Mouse (Mus musculus) embryonic facial prominence, embryonic 14.5 days (tissue): ENCODE data around the gene Fnip1. TPM values are rescaled to one million over a fixed set of nuclear protein-coding genes. Genes with fewer than 3 reads are reported as not detected.

Experiments used
- ATAC-seq: fragments of 200-750 bp; cut with Nextera tagmentation; 2 replicates; pipeline ENCODE4 v1.8.0; 2017; ENCODE audit warnings: low read depth, moderate number of reproducible peaks, moderate TSS enrichment
- DNase-seq: peaks from one replicate; pipeline ENCODE4 v3.0.0-alpha.2; 2015; ENCODE audit warnings: low spot score
- H3K27ac ChIP-seq: fragments of 300-500 bp; sonication (generic); replicated peaks from 2 replicates; pipeline ENCODE4 v1.5.1; 2014; ENCODE audit warnings: low read depth, mild to moderate bottlenecking, low read length, moderate library complexity
- H3K27me3 ChIP-seq: fragments of 300-500 bp; sonication (generic); replicated peaks from 2 replicates; pipeline ENCODE4 v1.6.1; 2014; ENCODE audit warnings: low read length; ENCODE audit not compliant: control insufficient read depth, insufficient read depth
- H3K36me3 ChIP-seq: fragments of 300-500 bp; sonication (generic); 2 replicates; pipeline ENCODE4 v1.6.1; 2014; ENCODE audit warnings: low read length, mixed read lengths; ENCODE audit not compliant: control insufficient read depth, insufficient read depth
- H3K4me1 ChIP-seq: fragments of 300-500 bp; sonication (generic); 2 replicates; pipeline ENCODE4 v1.6.1; 2014; ENCODE audit warnings: antibody characterized with exemption, low read length; ENCODE audit not compliant: control insufficient read depth, insufficient read depth
- H3K4me2 ChIP-seq: fragments of 300-500 bp; sonication (generic); 2 replicates; pipeline ENCODE4 v1.6.1; 2014; ENCODE audit warnings: low read depth, mild to moderate bottlenecking, low read length, moderate library complexity, mixed read lengths
- H3K4me3 ChIP-seq: fragments of 300-500 bp; sonication (generic); 2 replicates; pipeline ENCODE4 v1.5.1; 2014; ENCODE audit warnings: low read depth, mild to moderate bottlenecking, low read length
- H3K9ac ChIP-seq: fragments of 300-500 bp; sonication (generic); 2 replicates; pipeline ENCODE4 v1.6.1; 2014; ENCODE audit warnings: low read depth, mild to moderate bottlenecking, low read length, moderate library complexity, mixed read lengths
- H3K9me3 ChIP-seq: fragments of 300-500 bp; sonication (generic); 2 replicates; pipeline ENCODE4 v1.6.1; 2016; ENCODE audit warnings: low read length; ENCODE audit not compliant: control insufficient read depth
- WGBS: fragments of 180-500 bp; shearing (Covaris S2); extraction: QIAGEN DNeasy Blood & Tissue Kit; methylation state at CpG from one replicate; pipeline ENCODE4 v1.1.7; 2014; 5-methylcytosine and 5-hydroxymethylcytosine counted together
- polyA plus RNA-seq: library from polyadenylated mRNA; unstranded; fragments of >200 nt; fragmentation: Nextera tagmentation; extraction: Ambion mirVana; gene quantifications from 2 replicates; pipeline ENCODE4 v1.2.1, GENCODE M21; 2014

Fnip1 gene
- polyA plus RNA-seq, 1 experiment from 2014 or later = 14.7 TPM

DNA sequence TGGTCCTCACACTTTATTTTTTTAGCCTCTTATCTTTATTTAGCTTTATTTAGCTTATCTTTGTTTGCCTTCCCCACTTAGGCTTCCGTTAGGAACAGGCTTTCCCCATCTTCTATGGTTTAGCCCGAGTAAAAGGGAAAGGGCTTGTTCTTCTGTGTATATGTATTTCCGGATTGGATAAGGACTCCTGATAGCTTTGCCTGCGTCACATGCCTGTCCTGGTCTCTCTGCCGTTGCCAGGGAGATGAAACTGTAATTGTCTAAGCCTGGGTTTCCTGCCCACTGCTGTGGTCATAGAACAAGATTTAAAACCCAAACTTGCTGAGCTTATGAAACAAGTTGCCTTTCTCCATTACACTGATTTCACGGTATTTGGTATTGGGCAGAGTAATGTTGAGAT lies 25.0 kb upstream of the Fnip1 start:
- Histone ChIP-seq H3K9ac (no peak overlapping the region), H3K27me3 (no peaks in the 10 kb centered on the region), H3K27ac (no peak overlapping the region), H3K4me3 (no peak overlapping the region), H3K4me2 (no peak overlapping the region), H3K9me3 (no peaks in the 10 kb centered on the region), H3K4me1 (no peaks in the 10 kb centered on the region), H3K36me3 (no peaks in the 10 kb centered on the region)
- WGBS = 40% methylated on average over 6 of the region's 6 CpGs
- DNase-seq = peak; percentile 67
- 0 out of 2 replicates have a peak, but pooled peaks have one; percentile 33 for ATAC-seq

DNA sequence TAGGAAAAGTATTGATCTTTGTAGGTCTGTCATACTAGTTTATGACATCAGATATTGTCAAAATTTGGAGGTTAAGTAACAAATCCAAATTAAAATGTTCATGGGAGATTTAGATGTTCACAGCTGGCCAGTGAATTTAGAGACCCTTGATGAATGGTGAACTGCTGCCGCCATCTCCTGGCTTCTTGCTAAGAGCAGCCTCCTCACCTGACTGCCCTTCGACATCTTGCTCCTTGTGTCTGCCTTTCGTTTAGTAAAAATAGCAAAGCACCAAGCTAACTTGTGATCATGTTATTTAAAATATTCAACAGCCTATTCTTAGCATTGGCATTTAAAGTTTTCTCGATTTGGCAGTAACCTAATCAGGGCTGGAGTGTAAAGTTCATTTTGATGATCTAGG lies 15.0 kb upstream of the Fnip1 start:
- 70% methylated on average over 4 of the region's 4 CpGs for WGBS

DNA sequence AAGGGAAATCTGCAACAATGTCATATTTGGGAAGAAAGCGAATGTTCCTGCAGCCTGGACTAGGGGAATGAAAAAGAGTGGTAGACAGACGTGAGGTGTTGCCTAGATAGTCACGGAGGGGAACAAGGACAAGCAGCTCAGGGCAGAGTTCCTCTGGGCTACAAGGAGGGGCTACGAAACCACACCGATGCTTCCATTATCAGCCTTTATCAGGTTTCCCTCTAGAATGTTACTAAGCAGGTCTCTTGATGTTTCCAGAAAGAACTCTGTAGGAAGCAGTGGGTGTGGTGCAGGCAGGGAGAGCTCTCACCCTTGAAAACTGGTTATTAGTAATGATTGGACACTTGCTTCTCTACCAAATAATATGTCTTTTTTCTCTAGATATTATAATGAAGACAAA lies 11.7 kb upstream of the Fnip1 start:
- DNase-seq (no peak), ATAC-seq (no peak)
- H3K4me3 ChIP-seq = no peak overlapping the region
- H3K4me2 ChIP-seq = no peak overlapping the region
- H3K4me1 ChIP-seq = 0 out of 2 replicates have a peak, but pooled peaks cover 5% of the 10 kb centered on the region
- H3K27me3 ChIP-seq = no peaks in the 10 kb centered on the region
- H3K27ac ChIP-seq = no peak overlapping the region
- H3K9ac ChIP-seq = no peak overlapping the region
- 67% methylated on average over 5 of the region's 5 CpGs for WGBS
- H3K9me3 ChIP-seq = no peaks in the 10 kb centered on the region
- no peaks in the 10 kb centered on the region for H3K36me3 ChIP-seq

More for the DNA sequence above, 15.0 kb upstream of the Fnip1 start:
- H3K4me3 ChIP-seq = no peak overlapping the region
- no peak for ATAC-seq
- H3K4me1 ChIP-seq = 0 out of 2 replicates have a peak, but pooled peaks cover 5% of the 10 kb centered on the region
- H3K9me3 ChIP-seq = no peaks in the 10 kb centered on the region
- no peak overlapping the region for H3K27ac ChIP-seq
- H3K9ac ChIP-seq = no peak overlapping the region
- no peak for DNase-seq
- no peaks in the 10 kb centered on the region for H3K27me3 ChIP-seq
- no peak overlapping the region for H3K4me2 ChIP-seq
- no peaks in the 10 kb centered on the region for H3K36me3 ChIP-seq

DNA sequence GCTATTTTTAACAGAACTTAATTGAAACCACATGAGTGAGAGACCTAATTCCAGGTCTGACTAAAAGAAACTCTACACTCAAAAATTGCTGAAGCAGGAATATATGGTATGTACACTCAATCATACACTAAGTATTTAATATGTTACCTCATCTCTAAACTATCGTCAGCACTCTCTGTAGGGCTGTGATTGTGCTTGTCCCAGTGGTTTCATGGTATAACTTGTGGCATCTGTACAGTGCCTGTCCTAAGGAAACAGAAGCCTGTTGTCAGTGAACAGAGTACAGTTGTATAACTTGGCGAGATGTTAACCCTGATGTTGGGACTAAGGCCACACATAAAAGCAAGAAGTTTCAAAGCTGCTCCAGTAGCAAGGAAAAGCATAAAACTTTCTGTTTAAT lies 10.9 kb upstream of the Fnip1 start:
- Histone ChIP-seq H3K4me3 (no peak overlapping the region), H3K4me2 (0 out of 2 replicates have a peak overlapping the region, but pooled peaks have one; percentile 1), H3K27ac (no peak overlapping the region), H3K27me3 (no peaks in the 10 kb centered on the region), H3K36me3 (no peaks in the 10 kb centered on the region), H3K4me1 (0 out of 2 replicates have a peak, but pooled peaks cover 5% of the 10 kb centered on the region), H3K9me3 (no peaks in the 10 kb centered on the region), H3K9ac (no peak overlapping the region)
- 21% methylated on average over 2 of the region's 2 CpGs for WGBS
- DNase-seq = peak; percentile 46
- ATAC-seq = 0 out of 2 replicates have a peak, but pooled peaks have one; percentile 62

DNA sequence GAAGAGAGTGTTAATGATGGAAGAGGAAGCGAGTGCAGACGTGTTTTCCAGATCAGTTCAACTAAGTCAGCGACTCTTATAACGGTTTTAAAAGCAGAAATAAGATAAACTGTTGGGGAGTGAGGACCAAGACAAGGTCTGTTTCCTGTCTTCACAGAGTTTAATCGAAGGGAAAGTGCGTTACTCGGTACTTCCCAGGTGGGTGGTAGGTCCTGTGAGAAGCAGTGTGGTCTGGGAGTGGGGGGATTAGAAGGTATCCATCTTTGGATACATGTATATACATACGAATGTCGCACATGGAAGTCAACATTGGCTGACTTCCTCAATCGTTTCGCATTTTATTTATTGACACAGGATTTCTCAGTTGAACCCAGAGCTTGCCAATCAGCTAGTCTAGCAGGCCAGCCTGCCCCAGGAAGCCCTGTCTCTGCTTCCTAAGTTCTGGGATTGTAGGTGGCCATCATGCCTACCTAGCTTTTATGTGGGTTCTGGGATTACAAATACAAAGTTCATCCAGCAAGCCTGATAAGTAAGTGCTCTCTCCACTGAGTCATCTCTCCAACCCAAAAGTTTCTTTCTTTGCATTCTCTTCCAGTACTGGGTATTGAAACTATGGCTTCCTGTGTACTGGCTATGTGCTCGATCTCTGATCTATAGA lies 10.2 kb upstream of the Fnip1 start:
- no peak for DNase-seq
- Histone ChIP-seq H3K9ac (no peak overlapping the region), H3K4me1 (0 out of 2 replicates have a peak, but pooled peaks cover 5% of the 10 kb centered on the region), H3K27ac (no peak overlapping the region), H3K27me3 (no peaks in the 10 kb centered on the region), H3K9me3 (no peaks in the 10 kb centered on the region), H3K4me3 (no peak overlapping the region), H3K36me3 (no peaks in the 10 kb centered on the region), H3K4me2 (no peak overlapping the region)
- no peak for ATAC-seq
- 71% methylated on average over 12 of the region's 12 CpGs for WGBS

DNA sequence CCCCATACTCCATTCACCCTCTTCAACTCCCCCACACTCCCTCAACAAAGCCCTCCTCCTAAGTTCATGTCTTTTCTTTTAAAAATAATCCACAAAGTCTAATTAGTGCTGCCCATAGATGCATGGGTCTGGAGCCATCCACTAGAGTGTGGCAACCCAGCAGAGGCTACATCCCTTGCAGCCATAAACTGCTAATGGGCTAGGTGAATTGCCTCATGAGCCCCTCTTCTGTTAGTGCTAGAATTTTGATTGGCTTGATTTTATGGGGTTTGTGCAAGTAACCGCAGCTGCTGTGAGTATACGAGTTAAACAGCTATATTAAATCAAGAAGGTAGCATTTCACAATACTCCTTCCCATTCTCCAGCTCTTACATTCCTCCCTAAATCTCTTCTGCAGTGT lies 8.8 kb upstream of the Fnip1 start:
- H3K9me3 ChIP-seq = no peaks in the 10 kb centered on the region
- H3K27ac ChIP-seq = no peak overlapping the region
- H3K36me3 ChIP-seq = no peaks in the 10 kb centered on the region
- no peak for DNase-seq
- H3K4me1 ChIP-seq = 0 out of 2 replicates have a peak, but pooled peaks cover 5% of the 10 kb centered on the region
- 59% methylated on average over 2 of the region's 2 CpGs for WGBS
- no peak for ATAC-seq
- no peak overlapping the region for H3K4me3 ChIP-seq
- H3K9ac ChIP-seq = no peak overlapping the region
- no peak overlapping the region for H3K4me2 ChIP-seq
- H3K27me3 ChIP-seq = no peaks in the 10 kb centered on the region

DNA sequence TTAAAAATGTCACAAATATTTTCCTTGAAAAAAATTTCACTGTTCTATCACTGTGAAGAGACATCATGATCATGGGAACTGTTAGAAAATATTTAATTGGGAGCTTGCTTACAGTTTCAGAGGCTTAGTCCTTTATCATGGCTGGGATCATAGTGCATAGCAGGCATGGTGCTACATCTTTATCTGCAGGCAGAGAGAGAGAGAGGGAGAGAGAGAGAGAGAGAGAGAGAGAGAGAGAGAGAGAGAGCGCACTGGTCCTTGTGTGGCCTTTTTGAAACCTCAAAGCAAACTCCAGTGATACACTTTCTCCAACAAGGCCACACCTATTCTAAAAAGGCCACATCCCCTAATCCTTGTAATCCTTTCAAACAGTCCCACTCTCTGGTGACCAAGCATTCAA lies 2.2 kb upstream of the Fnip1 start:
- DNase-seq (no peak), ATAC-seq (no peak)
- Histone ChIP-seq H3K27ac (no peak overlapping the region), H3K4me2 (no peak overlapping the region), H3K4me3 (no peak overlapping the region), H3K4me1 (peaks cover 15% of the 10 kb centered on the region), H3K9ac (no peak overlapping the region), H3K27me3 (no peaks in the 10 kb centered on the region), H3K36me3 (no peaks in the 10 kb centered on the region), H3K9me3 (no peaks in the 10 kb centered on the region)
- WGBS = 94% methylated on average over 1 of the region's 1 CpGs

DNA sequence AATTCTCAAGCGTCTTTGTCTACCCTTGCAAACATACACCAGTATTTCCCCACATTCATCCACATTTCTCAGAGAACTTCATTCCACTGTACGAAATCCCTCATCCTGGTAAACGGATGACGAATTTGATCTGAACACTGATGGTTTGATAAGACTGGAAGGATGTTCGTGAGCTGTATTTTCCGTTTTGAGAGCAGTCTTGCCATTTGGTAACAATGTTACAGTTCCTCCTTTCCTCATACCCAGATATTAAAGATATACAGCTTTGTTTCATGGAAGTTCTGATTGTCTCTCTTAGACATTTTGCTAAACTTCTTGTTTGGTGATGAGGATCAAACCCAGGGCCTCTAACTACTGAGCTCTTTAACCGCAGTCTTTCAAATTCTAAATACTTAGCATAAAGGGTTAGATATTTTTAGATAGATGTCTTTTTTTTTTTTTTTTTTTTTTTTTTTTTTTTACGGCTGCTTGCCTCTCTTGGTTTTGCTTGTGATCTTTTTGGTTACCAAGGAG lies 633 bp upstream of the Fnip1 start:
- Histone ChIP-seq H3K4me2 (peak overlapping the region; percentile 52), H3K36me3 (no peaks in the 10 kb centered on the region), H3K4me3 (peak overlapping the region; percentile 97), H3K9me3 (no peaks in the 10 kb centered on the region), H3K9ac (peak overlapping the region; percentile 93), H3K27me3 (no peaks in the 10 kb centered on the region), H3K4me1 (peaks cover 15% of the 10 kb centered on the region), H3K27ac (peak overlapping the region; percentile 68; the same call in 1 of the 2 replicates)
- no peak for ATAC-seq
- DNase-seq = no peak
- WGBS = 53% methylated on average over 8 of the region's 8 CpGs

DNA sequence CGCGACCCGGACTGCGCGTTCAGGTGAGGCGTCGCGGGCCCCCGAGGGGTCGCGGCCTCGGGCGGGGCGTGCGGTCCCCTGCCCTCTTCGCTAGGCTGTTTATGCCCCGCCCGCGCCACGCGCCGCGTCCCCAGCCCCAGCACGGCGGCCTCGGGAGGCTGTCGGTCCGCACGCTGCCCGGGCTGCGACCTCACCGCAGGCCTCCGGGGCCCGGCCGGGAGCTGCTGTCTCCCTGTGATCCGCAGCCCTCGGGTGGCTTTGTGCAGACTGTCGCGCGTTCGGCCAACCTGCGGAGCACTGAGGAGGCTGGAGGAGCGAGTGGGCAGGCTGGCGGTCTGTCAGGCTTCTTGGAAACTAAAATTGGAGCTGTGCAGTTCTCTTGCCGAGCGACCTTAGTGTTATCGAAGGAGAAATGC lies 375 bp downstream of the Fnip1 start:
- H3K4me3 ChIP-seq = peak overlapping the region; percentile 97
- H3K36me3 ChIP-seq = no peaks in the 10 kb centered on the region
- DNase-seq (peak; percentile 57), ATAC-seq (peak; percentile 76)
- no peaks in the 10 kb centered on the region for H3K9me3 ChIP-seq
- H3K27ac ChIP-seq = peak overlapping the region; percentile 86
- WGBS = 2% methylated on average over 17 of the region's 47 CpGs
- H3K9ac ChIP-seq = peak overlapping the region; percentile 93
- peak overlapping the region; percentile 69 for H3K4me2 ChIP-seq
- no peaks in the 10 kb centered on the region for H3K27me3 ChIP-seq
- peaks cover 15% of the 10 kb centered on the region for H3K4me1 ChIP-seq
